Mouse (Mus musculus) layer of hippocampus, adult 2 months (tissue): Measurements from ENCODE around the gene Nfyc. TPM values are rescaled to one million over a fixed set of nuclear protein-coding genes. Genes with fewer than 3 reads are reported as not detected.
A peak's percentile ranks its signal among the peaks of the same experiment; 100 is the strongest.

Experiments
- DNase-seq, 2 experiments: peaks; one replicate each; pipeline ENCODE4 v3.0.0; 2022; ENCODE audit warnings: low spot score in 2 of 2
- H3K27ac ChIP-seq: fragments of 200-600 bp; 2 replicates; pipeline ENCODE4 v1.8.1; 2022
- H3K4me3 ChIP-seq: fragments of 200-600 bp; 2 replicates; pipeline ENCODE4 v1.8.1; 2022; ENCODE audit warnings: mild to moderate bottlenecking
- CTCF ChIP-seq: fragments of 200-600 bp; conservative IDR thresholded peaks from 2 replicates; pipeline ENCODE4 v1.8.1; 2022; ENCODE audit warnings: antibody characterized with exemption, mild to moderate bottlenecking, moderate library complexity
- total RNA-seq, 2 experiments: library from RNA; stranded (reverse); gene quantifications; 2 replicates each; pipeline ENCODE4 v1.2.3; 2021

The Nfyc gene
- total RNA-seq, 2 experiments from 2014 or later: 46.4 to 47.1 TPM

GRCm38 (mm10) chr4:120741303-120741702, 90.1 kb downstream of the Nfyc start:
- Histone ChIP-seq H3K4me3 (no peak overlapping the region), H3K27ac (no peak overlapping the region)
- no peak for TF ChIP-seq CTCF
- peak; percentile 16 to 42 for DNase-seq

- Histone ChIP-seq H3K27ac (no peak overlapping the region), H3K4me3 (no peak overlapping the region)
- TF ChIP-seq CTCF: no peak
These were observed 97.3 kb downstream of the Nfyc start for GRCm38 (mm10) chr4:120734012-120734622.

GRCm38 (mm10) chr4:120732737-120733136, 98.6 kb downstream of the Nfyc start:
- Histone ChIP-seq H3K4me3 (no peak overlapping the region), H3K27ac (no peak overlapping the region)
- no peak for TF ChIP-seq CTCF
- DNase-seq: no peak

More at GRCm38 (mm10) chr4:120734012-120734622, 97.3 kb downstream of the Nfyc start:
- no peak for DNase-seq

- no peak for TF ChIP-seq CTCF
- Histone ChIP-seq H3K27ac (peak overlapping the region; percentile 61; the same call in 1 of the 2 replicates), H3K4me3 (peak overlapping the region; percentile 64)
- DNase-seq: no peak
These were observed 100.2 kb downstream of the Nfyc start for GRCm38 (mm10) chr4:120731030-120731644.

- Histone ChIP-seq H3K27ac (peak overlapping the region; percentile 61; the same call in 1 of the 2 replicates), H3K4me3 (peak overlapping the region; percentile 64)
- TF ChIP-seq CTCF: no peak
- no peak for DNase-seq
These were observed 100.8 kb downstream of the Nfyc start for GRCm38 (mm10) chr4:120730574-120730973.

GRCm38 (mm10) chr4:120730146-120730545, 101.2 kb downstream of the Nfyc start:
- TF ChIP-seq CTCF: no peak
- no peak for DNase-seq
- Histone ChIP-seq H3K4me3 (no peak overlapping the region), H3K27ac (no peak overlapping the region)

GRCm38 (mm10) chr4:120729441-120729840, 101.9 kb downstream of the Nfyc start:
- no peak for DNase-seq
- no peak overlapping the region for H3K4me3 ChIP-seq
- no peak overlapping the region for H3K27ac ChIP-seq
- no peak for TF ChIP-seq CTCF

GRCm38 (mm10) chr4:120727842-120728241, 103.5 kb downstream of the Nfyc start:
- H3K4me3 ChIP-seq: no peak overlapping the region
- no peak for DNase-seq
- no peak for TF ChIP-seq CTCF
- H3K27ac ChIP-seq: no peak overlapping the region

GRCm38 (mm10) chr4:120726174-120726573, 105.2 kb downstream of the Nfyc start:
- Histone ChIP-seq H3K27ac (no peak overlapping the region), H3K4me3 (no peak overlapping the region)
- no peak for DNase-seq
- no peak for TF ChIP-seq CTCF

- no peak for DNase-seq
- Histone ChIP-seq H3K27ac (no peak overlapping the region), H3K4me3 (no peak overlapping the region)
- no peak for TF ChIP-seq CTCF
These were observed 105.8 kb downstream of the Nfyc start for GRCm38 (mm10) chr4:120725516-120726090.

GRCm38 (mm10) chr4:120721574-120721973, 109.8 kb downstream of the Nfyc start:
- no peak for TF ChIP-seq CTCF
- H3K4me3 ChIP-seq: no peak overlapping the region
- DNase-seq: no peak
- H3K27ac ChIP-seq: no peak overlapping the region

- DNase-seq: no peak
- Histone ChIP-seq H3K27ac (no peak overlapping the region), H3K4me3 (no peak overlapping the region)
- TF ChIP-seq CTCF: no peak
These were observed 112.2 kb downstream of the Nfyc start for GRCm38 (mm10) chr4:120719152-120719551.

- peak; percentile 46 to 59 for DNase-seq
- TF ChIP-seq CTCF: no peak
- H3K4me3 ChIP-seq: no peak overlapping the region
- peak overlapping the region; percentile 62; the same call in 1 of the 2 replicates for H3K27ac ChIP-seq
These were observed 113.8 kb downstream of the Nfyc start for GRCm38 (mm10) chr4:120717591-120717990.
